In the genomic region with DNA sequence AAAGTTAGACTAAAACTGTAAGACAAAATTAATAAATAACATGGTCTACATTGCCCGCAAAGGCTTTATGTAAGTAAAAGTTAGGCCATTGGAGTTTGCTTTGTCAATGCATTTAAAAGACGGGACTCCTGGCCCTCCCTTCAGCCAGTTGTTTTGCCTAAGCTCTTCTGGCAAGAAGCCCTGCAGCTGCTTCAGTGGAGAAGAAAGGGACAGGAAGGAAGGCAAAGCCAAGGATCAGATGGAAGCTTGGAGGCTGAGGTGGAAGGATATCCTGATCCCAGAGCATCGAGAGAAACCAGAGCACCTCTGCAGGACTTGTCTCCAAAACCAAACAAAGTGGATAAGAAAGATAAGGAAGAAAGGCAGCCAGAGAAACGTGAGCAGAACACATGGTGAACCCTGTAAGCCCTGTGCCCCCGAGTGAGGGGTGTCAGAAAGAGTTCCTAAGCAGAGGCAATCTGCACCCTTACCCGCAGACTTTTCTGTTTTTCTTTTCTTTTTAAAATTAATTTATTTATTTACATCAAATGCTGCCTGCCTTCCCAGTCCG, we compare ENCODE assay signal across 10 mouse cellular contexts.
A peak's percentile ranks its signal among the peaks of the same experiment; 100 is the strongest.
DNase-seq lines count a peak whose midpoint lies in the region.
"Had no signal": no experiment of that assay in that cellular context is flagged by ENCODE, and none has a peak within 500 bp of the region (broad histone marks: within the 10 kb centered on the region; RNA-seq: fewer than 3 reads in every experiment).

No protein-coding gene starts in this region.

- peak; percentile 54 for DNase-seq in kidney, adult 9 months
- no peak for DNase-seq in kidney, adult 18-20 months
- DNase-seq in NIH3T3 (ENCODE audit: low read depth), result peak; percentile 35
- DNase-seq in heart, adult 9 months (ENCODE audit: low spot score in 2 of 2), result peak; percentile 29 to 50
- peak; percentile 59 to 63 for DNase-seq in kidney, postnatal 25 days
- no peak for DNase-seq in spleen, postnatal 10 days (ENCODE audit: low spot score in 2 of 2)
- no peak for DNase-seq in layer of hippocampus, postnatal 10 days (ENCODE audit: low spot score in 2 of 2)
- no peak for DNase-seq in spleen, postnatal 36 days (ENCODE audit: low spot score in 2 of 2)
- DNase-seq: cerebellum, postnatal 36 days; right cerebral cortex, postnatal 4 days had no signal

Comparison
In these comparisons a context has a peak if more than half of its experiments do, and no peak if none do; other contexts are left out.
1. DNase-seq: peak in kidney, adult 9 months (single experiment), NIH3T3 (single experiment), heart, adult 9 months (2 of 2) and kidney, postnatal 25 days (2 of 2); none in kidney, adult 18-20 months (single experiment), spleen, postnatal 10 days (0 of 2), layer of hippocampus, postnatal 10 days (0 of 2) and spleen, postnatal 36 days (0 of 2).